In genomic region chr9:13518441-13518971, GRCm38 (mm10) we compare ENCODE assay signal across 15 mouse cellular contexts.
DNase-seq lines count a peak whose midpoint lies in the region; ATAC-seq and TF ChIP-seq lines count a peak whose summit lies in the region.
"Had no signal": no experiment of that assay in that cellular context is flagged by ENCODE, and none has a peak within 500 bp of the region (broad histone marks: within the 10 kb centered on the region; RNA-seq: fewer than 3 reads in every experiment).

No protein-coding gene starts in this region.

- DNase-seq in heart, adult 11 months: peak; percentile 30
- DNase-seq in heart, adult 8-10 months (ENCODE audit: low spot score): no peak
- DNase-seq in kidney, postnatal 36 days: no peak
- no peak for DNase-seq in stomach, postnatal 0 days (ENCODE audit: low spot score)
- no peak for DNase-seq in cerebellum, adult 11 months
- DNase-seq: cerebellum, adult 9-10 months; gastrocnemius, adult 2 months; kidney, postnatal 14 days; lung, postnatal 14 days had no signal

- no peak for TF ChIP-seq EP300 in stomach, postnatal 0 days (optimal IDR thresholded peaks at IDR 0.05)

- TF ChIP-seq CTCF in stomach, postnatal 0 days (IDR thresholded peaks at IDR 0.05; ENCODE audit: low read depth): no peak

- WGBS in kidney, embryonic 15.5 days: 94% methylated on average over 2 of the region's 2 CpGs
- 96% methylated on average over 2 of the region's 2 CpGs for WGBS in neural tube, embryonic 13.5 days
- WGBS in neural tube, embryonic 15.5 days: 94% methylated on average over 2 of the region's 2 CpGs
- WGBS in stomach, postnatal 0 days: 73% methylated on average over 2 of the region's 2 CpGs

- ATAC-seq in kidney, embryonic 15.5 days (replicated peaks; ENCODE audit: low FRiP score): no peak
- 0 out of 2 replicates have a peak, but pooled peaks have one; percentile 27 for ATAC-seq in neural tube, embryonic 13.5 days (ENCODE audit: low read depth)
- no peak for ATAC-seq in neural tube, embryonic 15.5 days (ENCODE audit: low FRiP score)
- 0 out of 2 replicates have a peak, but pooled peaks have one; percentile 18 for ATAC-seq in stomach, postnatal 0 days (ENCODE audit: low FRiP score, low TSS enrichment)
- ATAC-seq: forebrain, embryonic 13.5 days; hindbrain, embryonic 16.5 days had no signal

- no peaks in the 10 kb centered on the region for H3K36me3 ChIP-seq in kidney, embryonic 15.5 days
- H3K36me3 ChIP-seq in neural tube, embryonic 13.5 days: no peaks in the 10 kb centered on the region
- no peaks in the 10 kb centered on the region for H3K36me3 ChIP-seq in neural tube, embryonic 15.5 days
- no peaks in the 10 kb centered on the region for H3K36me3 ChIP-seq in stomach, postnatal 0 days (ENCODE audit: control insufficient read depth, insufficient read depth, low read length)

- no peak overlapping the region for H3K4me3 ChIP-seq in kidney, embryonic 15.5 days (replicated peaks)
- H3K4me3 ChIP-seq in neural tube, embryonic 13.5 days: no peak overlapping the region
- no peak overlapping the region for H3K4me3 ChIP-seq in neural tube, embryonic 15.5 days (replicated peaks)
- no peak overlapping the region for H3K4me3 ChIP-seq in stomach, postnatal 0 days (ENCODE audit: low read depth, low read length)
- H3K4me3 ChIP-seq: forebrain, embryonic 13.5 days; gastrocnemius, adult 2 months; left cerebral cortex, adult 2 months had no signal

- no peak overlapping the region for H3K9ac ChIP-seq in kidney, embryonic 15.5 days
- H3K9ac ChIP-seq in neural tube, embryonic 13.5 days: no peak overlapping the region
- H3K9ac ChIP-seq in neural tube, embryonic 15.5 days (replicated peaks): no peak overlapping the region
- no peak overlapping the region for H3K9ac ChIP-seq in stomach, postnatal 0 days (ENCODE audit: low read length)
- H3K9ac ChIP-seq: forebrain, embryonic 13.5 days had no signal

- H3K4me2 ChIP-seq in kidney, embryonic 15.5 days: no peak overlapping the region
- H3K4me2 ChIP-seq in neural tube, embryonic 13.5 days: no peak overlapping the region
- no peak overlapping the region for H3K4me2 ChIP-seq in neural tube, embryonic 15.5 days
- H3K4me2 ChIP-seq in stomach, postnatal 0 days (replicated peaks; ENCODE audit: low read depth): no peak overlapping the region
- H3K4me2 ChIP-seq: forebrain, embryonic 13.5 days had no signal

- no peaks in the 10 kb centered on the region for H3K9me3 ChIP-seq in kidney, embryonic 15.5 days (replicated peaks)
- H3K9me3 ChIP-seq in neural tube, embryonic 13.5 days: no peaks in the 10 kb centered on the region
- no peaks in the 10 kb centered on the region for H3K9me3 ChIP-seq in neural tube, embryonic 15.5 days (replicated peaks)
- no peaks in the 10 kb centered on the region for H3K9me3 ChIP-seq in stomach, postnatal 0 days (ENCODE audit: control insufficient read depth, low read length)
- H3K9me3 ChIP-seq: forebrain, embryonic 13.5 days had no signal

- H3K27ac ChIP-seq in kidney, embryonic 15.5 days: peak overlapping the region; percentile 61
- H3K27ac ChIP-seq in neural tube, embryonic 13.5 days (replicated peaks): no peak overlapping the region
- no peak overlapping the region for H3K27ac ChIP-seq in neural tube, embryonic 15.5 days (replicated peaks)
- peak overlapping the region; percentile 18; the same call in 1 of the 2 replicates for H3K27ac ChIP-seq in stomach, postnatal 0 days (replicated peaks)
- H3K27ac ChIP-seq: forebrain, embryonic 13.5 days; gastrocnemius, adult 2 months; left cerebral cortex, adult 2 months had no signal

- peaks cover 11% of the 10 kb centered on the region; the same call in 1 of the 2 replicates for H3K4me1 ChIP-seq in kidney, embryonic 15.5 days
- H3K4me1 ChIP-seq in neural tube, embryonic 13.5 days (replicated peaks): no peaks in the 10 kb centered on the region
- H3K4me1 ChIP-seq in neural tube, embryonic 15.5 days: peaks cover 3% of the 10 kb centered on the region; the same call in 1 of the 2 replicates
- H3K4me1 ChIP-seq in stomach, postnatal 0 days (replicated peaks; ENCODE audit: control insufficient read depth, insufficient read depth): no peaks in the 10 kb centered on the region

- no peaks in the 10 kb centered on the region for H3K27me3 ChIP-seq in kidney, embryonic 15.5 days
- no peaks in the 10 kb centered on the region for H3K27me3 ChIP-seq in neural tube, embryonic 13.5 days
- no peaks in the 10 kb centered on the region for H3K27me3 ChIP-seq in neural tube, embryonic 15.5 days (replicated peaks)
- H3K27me3 ChIP-seq in stomach, postnatal 0 days (ENCODE audit: control insufficient read depth, insufficient read depth, low read length): no peaks in the 10 kb centered on the region
- H3K27me3 ChIP-seq: forebrain, embryonic 13.5 days had no signal

Comparison
In these comparisons a context has a peak if more than half of its experiments do, and no peak if none do; other contexts are left out.
1. ATAC-seq: peak in neural tube, embryonic 13.5 days (single experiment) and stomach, postnatal 0 days (single experiment); none in kidney, embryonic 15.5 days (single experiment) and neural tube, embryonic 15.5 days (single experiment).
2. H3K27ac ChIP-seq: peak in kidney, embryonic 15.5 days (single experiment) and stomach, postnatal 0 days (single experiment); none in neural tube, embryonic 13.5 days (single experiment) and neural tube, embryonic 15.5 days (single experiment).